Mouse (Mus musculus) brown adipose tissue, adult 24 weeks (tissue): Measurements from ENCODE around the gene Slc25a26. TPM values are rescaled to one million over a fixed set of nuclear protein-coding genes. Genes with fewer than 3 reads are reported as not detected.

ENCODE experiments used
- H3K27ac ChIP-seq: fragments of 200-500 bp; replicated peaks from 2 replicates; pipeline ENCODE4 v1.5.1; 2012; ENCODE audit warnings: low read depth, mild to moderate bottlenecking, low read length
- H3K4me1 ChIP-seq: fragments of 200-500 bp; 2 replicates; pipeline ENCODE4 v1.6.1; 2012; ENCODE audit warnings: low read length, mixed read lengths; ENCODE audit not compliant: control insufficient read depth, insufficient read depth, insufficient read length
- H3K4me3 ChIP-seq: fragments of 200-500 bp; 2 replicates; pipeline ENCODE4 v1.5.1; 2012; ENCODE audit warnings: low read depth, mild to moderate bottlenecking, low read length, moderate library complexity; ENCODE audit not compliant: insufficient read depth
- polyA plus RNA-seq: library from polyadenylated mRNA; stranded (reverse); fragments of >200 nt; gene quantifications from 2 replicates; pipeline ENCODE4 v1.2.4, GENCODE M21; 2012; ENCODE audit not compliant: missing spikeins, insufficient read depth, insufficient read length

Slc25a26 gene
- 21.4 and 26.0 TPM in 2 replicates for polyA plus RNA-seq

GRCm38 (mm10) chr6:94499897-94500623, at the start of gene Slc25a26:
Gene Slc25a26 (plus strand): TSS chr6:94500331.
- 0 out of 2 replicates have a peak, but pooled peaks cover 2% of the 10 kb centered on the region for H3K4me1 ChIP-seq
- peak within 1 kb of the TSS; percentile 97 for H3K4me3 ChIP-seq
- peak within 1 kb of the TSS; percentile 76 for H3K27ac ChIP-seq

- Histone ChIP-seq H3K4me3 (no peak overlapping the region), H3K4me1 (no peaks in the 10 kb centered on the region), H3K27ac (no peak overlapping the region)
Measured at GRCm38 (mm10) chr6:94464037-94464891, 35.9 kb upstream of the Slc25a26 start.

- Histone ChIP-seq H3K4me1 (no peaks in the 10 kb centered on the region), H3K27ac (no peak overlapping the region), H3K4me3 (no peak overlapping the region)
Measured at GRCm38 (mm10) chr6:94466508-94467205, 33.5 kb upstream of the Slc25a26 start.

GRCm38 (mm10) chr6:94492739-94493138, 7.4 kb upstream of the Slc25a26 start:
- no peaks in the 10 kb centered on the region for H3K4me1 ChIP-seq
- H3K4me3 ChIP-seq: no peak overlapping the region
- H3K27ac ChIP-seq: no peak overlapping the region

- H3K4me3 ChIP-seq: no peak overlapping the region
- no peak overlapping the region for H3K27ac ChIP-seq
- peaks cover 5% of the 10 kb centered on the region; the same call in 1 of the 2 replicates for H3K4me1 ChIP-seq
Measured at GRCm38 (mm10) chr6:94503963-94504362, 3.8 kb downstream of the Slc25a26 start.

GRCm38 (mm10) chr6:94507921-94508320, 7.8 kb downstream of the Slc25a26 start:
- H3K4me1 ChIP-seq: peaks cover 5% of the 10 kb centered on the region; the same call in 1 of the 2 replicates
- H3K27ac ChIP-seq: no peak overlapping the region
- H3K4me3 ChIP-seq: no peak overlapping the region

GRCm38 (mm10) chr6:94508807-94509206, 8.7 kb downstream of the Slc25a26 start:
- Histone ChIP-seq H3K27ac (no peak overlapping the region), H3K4me3 (no peak overlapping the region), H3K4me1 (peaks cover 2% of the 10 kb centered on the region; the same call in 1 of the 2 replicates)

GRCm38 (mm10) chr6:94509220-94509619, 9.1 kb downstream of the Slc25a26 start:
- Histone ChIP-seq H3K4me3 (no peak overlapping the region), H3K27ac (no peak overlapping the region), H3K4me1 (peaks cover 2% of the 10 kb centered on the region; the same call in 1 of the 2 replicates)

GRCm38 (mm10) chr6:94518171-94518570, 18.0 kb downstream of the Slc25a26 start:
- Histone ChIP-seq H3K4me1 (no peaks in the 10 kb centered on the region), H3K4me3 (no peak overlapping the region), H3K27ac (no peak overlapping the region)

GRCm38 (mm10) chr6:94524335-94524734, 24.2 kb downstream of the Slc25a26 start:
- Histone ChIP-seq H3K4me3 (no peak overlapping the region), H3K4me1 (0 out of 2 replicates have a peak, but pooled peaks cover 3% of the 10 kb centered on the region), H3K27ac (no peak overlapping the region)

- Histone ChIP-seq H3K27ac (no peak overlapping the region), H3K4me1 (0 out of 2 replicates have a peak, but pooled peaks cover 3% of the 10 kb centered on the region), H3K4me3 (no peak overlapping the region)
Measured at GRCm38 (mm10) chr6:94530756-94531155, 30.6 kb downstream of the Slc25a26 start.

- H3K4me1 ChIP-seq: 0 out of 2 replicates have a peak, but pooled peaks cover 3% of the 10 kb centered on the region
- H3K27ac ChIP-seq: no peak overlapping the region
- H3K4me3 ChIP-seq: no peak overlapping the region
Measured at GRCm38 (mm10) chr6:94532086-94532485, 32.0 kb downstream of the Slc25a26 start.

- H3K4me1 ChIP-seq: no peaks in the 10 kb centered on the region
- H3K27ac ChIP-seq: no peak overlapping the region
- no peak overlapping the region for H3K4me3 ChIP-seq
Measured at GRCm38 (mm10) chr6:94536478-94536877, 36.3 kb downstream of the Slc25a26 start.

GRCm38 (mm10) chr6:94537652-94538051, 37.5 kb downstream of the Slc25a26 start:
- Histone ChIP-seq H3K4me3 (no peak overlapping the region), H3K27ac (no peak overlapping the region), H3K4me1 (no peaks in the 10 kb centered on the region)

- no peak overlapping the region for H3K27ac ChIP-seq
Measured at GRCm38 (mm10) chr6:94540090-94540489, 40.0 kb downstream of the Slc25a26 start.

More at GRCm38 (mm10) chr6:94540090-94540489, 40.0 kb downstream of the Slc25a26 start:
- Histone ChIP-seq H3K4me3 (no peak overlapping the region), H3K4me1 (no peaks in the 10 kb centered on the region)
